Mouse (Mus musculus) thymus, adult 2 months (tissue): ENCODE data around the gene Syce3. TPM values are rescaled to one million over a fixed set of nuclear protein-coding genes. Genes with fewer than 3 reads are reported as not detected.

Experiments
- DNase-seq: peaks from one replicate; pipeline ENCODE4 v3.0.0; 2021
- H3K27ac ChIP-seq: fragments of 200-500 bp; 2 replicates; pipeline ENCODE4 v1.5.1; 2012; ENCODE audit warnings: low read length, control low read depth; ENCODE audit not compliant: control insufficient read depth, insufficient read depth
- H3K27me3 ChIP-seq: fragments of 200-500 bp; 2 replicates; pipeline ENCODE4 v1.6.1; 2012; ENCODE audit warnings: mild to moderate bottlenecking, low read length, moderate library complexity, mixed read lengths; ENCODE audit not compliant: control insufficient read depth, insufficient read depth
- H3K36me3 ChIP-seq: fragments of 200-500 bp; 2 replicates; pipeline ENCODE4 v1.6.1; 2012; ENCODE audit warnings: mild to moderate bottlenecking, low read length, moderate library complexity; ENCODE audit not compliant: control insufficient read depth, insufficient read depth
- H3K4me1 ChIP-seq: fragments of 200-500 bp; replicated peaks from 2 replicates; pipeline ENCODE4 v1.6.1; 2012; ENCODE audit warnings: low read length; ENCODE audit not compliant: control insufficient read depth, insufficient read depth
- H3K4me3 ChIP-seq: fragments of 200-500 bp; 2 replicates; pipeline ENCODE4 v1.5.1; 2012; ENCODE audit warnings: mild to moderate bottlenecking, low read length, control low read depth, moderate library complexity; ENCODE audit not compliant: control insufficient read depth, insufficient read depth
- CTCF ChIP-seq: fragments of 200-500 bp; IDR thresholded peaks from 2 replicates; pipeline ENCODE4 v1.5.1; 2012; ENCODE audit warnings: mild to moderate bottlenecking, control low read depth, low read length, moderate library complexity, borderline replicate concordance; ENCODE audit not compliant: control insufficient read depth, poor library complexity, insufficient read depth; ENCODE audit errors: extremely low read depth
- POLR2A ChIP-seq: fragments of 200-500 bp; IDR thresholded peaks from 2 replicates; pipeline ENCODE4 v1.6.1; 2012; ENCODE audit warnings: mild to moderate bottlenecking, low read length, control low read depth, moderate library complexity; ENCODE audit not compliant: control insufficient read depth, poor library complexity, insufficient read depth; ENCODE audit errors: extremely low read depth
- WGBS: fragments of 180-500 bp; shearing (Covaris S2); methylation state at CpG from one replicate; pipeline ENCODE4 v1.1.7; 2018; 5-methylcytosine and 5-hydroxymethylcytosine counted together
- polyA plus RNA-seq: library from polyadenylated mRNA; depleted of rRNA; stranded (reverse); fragments of >200 nt; gene quantifications from 2 replicates; pipeline ENCODE4 v1.2.3, GENCODE M21; 2012

Gene Syce3
- polyA plus RNA-seq, 1 experiment: not detected

DNA sequence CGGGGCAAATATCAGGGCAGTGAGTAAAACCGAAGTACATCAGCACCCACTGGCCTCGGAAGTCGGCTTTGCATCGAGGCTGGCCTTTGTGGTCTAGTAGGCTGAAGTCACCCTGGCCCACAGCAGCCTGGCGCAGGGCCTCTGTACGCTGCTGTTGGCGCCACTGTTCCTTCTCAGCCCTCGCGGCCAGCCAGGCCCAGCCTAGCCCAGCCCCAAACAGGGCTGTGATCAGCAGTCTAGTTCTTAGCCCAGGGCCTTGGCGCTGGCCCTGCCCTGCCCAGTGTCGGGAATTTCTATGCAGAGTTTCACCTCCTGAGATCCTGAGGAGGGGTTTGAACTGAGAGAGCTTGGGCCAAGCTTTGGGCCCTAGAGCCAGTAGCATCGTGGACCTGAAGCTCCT lies 38.2 kb downstream of the Syce3 start:
- no peak overlapping the region for H3K4me3 ChIP-seq
- no peaks in the 10 kb centered on the region for H3K27me3 ChIP-seq
- H3K4me1 ChIP-seq: peaks cover 8% of the 10 kb centered on the region
- no peak for DNase-seq
- H3K27ac ChIP-seq: no peak overlapping the region
- TF ChIP-seq CTCF: no peak
- no peak for TF ChIP-seq POLR2A
- 83% methylated on average over 13 of the region's 13 CpGs for WGBS
- H3K36me3 ChIP-seq: peaks cover 44% of the 10 kb centered on the region

DNA sequence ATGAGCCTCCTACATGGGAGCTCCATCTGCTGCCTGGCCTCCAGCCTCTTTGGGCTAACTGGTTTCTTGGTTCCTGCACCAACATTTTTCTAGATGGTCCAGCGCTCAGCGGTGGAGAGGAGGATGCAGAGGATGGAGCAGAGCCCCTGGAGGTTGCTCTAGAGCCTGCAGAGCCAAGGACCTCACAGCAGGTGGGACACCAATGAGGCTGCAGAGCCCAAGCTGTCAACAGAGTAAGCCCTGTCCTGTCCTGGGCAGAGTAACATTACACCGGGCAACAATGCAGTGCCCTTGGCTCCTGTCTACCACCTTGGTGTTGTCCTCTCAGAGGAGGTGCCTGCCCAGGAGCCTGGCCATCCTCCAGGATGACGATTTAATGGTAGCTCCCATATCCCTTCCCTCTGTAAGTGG lies 45.2 kb downstream of the Syce3 start:
- Histone ChIP-seq H3K27me3 (no peaks in the 10 kb centered on the region), H3K4me1 (no peaks in the 10 kb centered on the region), H3K36me3 (peaks cover 100% of the 10 kb centered on the region), H3K27ac (no peak overlapping the region), H3K4me3 (no peak overlapping the region)
- 98% methylated on average over 4 of the region's 4 CpGs for WGBS
- TF ChIP-seq POLR2A (no peak), CTCF (no peak)
- no peak for DNase-seq

DNA sequence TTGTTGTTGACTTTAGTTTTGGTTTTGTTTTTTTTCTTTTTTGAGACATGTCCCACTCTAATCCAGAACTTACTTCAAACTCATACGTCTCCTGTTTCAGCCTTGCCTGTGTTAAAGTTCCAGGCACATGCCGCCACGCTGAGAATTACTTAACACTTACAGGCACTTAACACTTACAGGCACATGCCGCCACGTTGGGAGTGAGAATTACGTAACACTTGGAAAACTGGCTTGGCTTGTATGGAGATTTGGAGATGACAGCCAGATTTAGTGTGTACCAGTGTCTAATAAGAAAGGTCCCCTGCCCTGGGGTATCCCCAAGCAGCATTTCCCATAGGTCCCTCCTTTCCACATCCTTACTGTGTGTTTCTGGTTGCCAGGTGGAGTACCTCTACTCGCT lies 47.3 kb downstream of the Syce3 start:
- Histone ChIP-seq H3K4me1 (no peaks in the 10 kb centered on the region), H3K27ac (no peak overlapping the region), H3K4me3 (no peak overlapping the region), H3K27me3 (no peaks in the 10 kb centered on the region), H3K36me3 (peaks cover 82% of the 10 kb centered on the region)
- no peak for DNase-seq
- 96% methylated on average over 7 of the region's 7 CpGs for WGBS
- no peak for TF ChIP-seq CTCF
- TF ChIP-seq POLR2A: no peak

DNA sequence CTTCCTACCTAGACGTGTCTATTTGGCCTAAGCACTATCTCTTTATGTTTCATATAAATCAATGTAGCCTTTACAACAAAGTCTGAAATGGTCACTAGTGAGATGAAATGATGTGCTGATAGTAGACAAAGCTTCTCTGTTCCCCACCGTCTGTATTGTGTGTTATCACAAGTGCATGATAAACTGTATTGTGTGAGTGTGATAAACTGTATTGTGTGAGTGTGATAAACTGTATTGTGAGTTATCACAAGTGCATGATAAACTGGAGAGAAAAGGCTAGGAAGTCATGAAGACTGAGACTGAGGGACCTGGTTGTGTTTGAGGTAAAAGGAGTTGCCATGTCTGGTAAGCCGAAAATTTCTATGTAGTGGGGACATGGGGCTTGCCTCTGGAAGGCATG lies 51.5 kb downstream of the Syce3 start:
- Histone ChIP-seq H3K27me3 (no peaks in the 10 kb centered on the region), H3K27ac (no peak overlapping the region), H3K4me1 (peaks cover 15% of the 10 kb centered on the region), H3K36me3 (peaks cover 39% of the 10 kb centered on the region), H3K4me3 (no peak overlapping the region)
- DNase-seq: no peak
- no peak for TF ChIP-seq CTCF
- TF ChIP-seq POLR2A: no peak
- 93% methylated on average over 3 of the region's 3 CpGs for WGBS

DNA sequence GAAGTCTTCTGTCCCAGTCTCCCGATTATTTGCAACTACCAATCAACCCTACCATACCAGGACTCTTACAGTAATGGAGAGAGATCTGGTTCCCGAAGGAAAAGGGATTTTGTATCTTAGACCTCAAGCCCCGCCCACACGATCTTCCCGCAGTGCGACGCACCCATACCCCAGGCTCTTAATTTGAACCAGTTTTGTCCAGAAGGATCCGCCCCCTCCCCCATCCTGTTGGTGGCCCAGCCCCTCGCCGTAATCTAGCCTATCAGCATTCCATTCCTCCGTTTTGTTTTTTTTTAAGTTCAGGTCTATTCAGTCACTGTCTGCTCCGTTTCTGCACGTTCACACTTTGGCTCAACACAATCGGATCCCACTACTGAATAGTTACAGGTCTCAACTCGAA lies 53.9 kb downstream of the Syce3 start:
- WGBS: under 1% methylated on average over 15 of the region's 15 CpGs
- peak overlapping the region; percentile 75 for H3K4me3 ChIP-seq
- peak; percentile 76 for DNase-seq
- peaks cover 32% of the 10 kb centered on the region for H3K36me3 ChIP-seq
- peaks cover 15% of the 10 kb centered on the region for H3K4me1 ChIP-seq
- TF ChIP-seq CTCF: no peak
- no peak for TF ChIP-seq POLR2A
- H3K27ac ChIP-seq: peak overlapping the region; percentile 68
- H3K27me3 ChIP-seq: no peaks in the 10 kb centered on the region

DNA sequence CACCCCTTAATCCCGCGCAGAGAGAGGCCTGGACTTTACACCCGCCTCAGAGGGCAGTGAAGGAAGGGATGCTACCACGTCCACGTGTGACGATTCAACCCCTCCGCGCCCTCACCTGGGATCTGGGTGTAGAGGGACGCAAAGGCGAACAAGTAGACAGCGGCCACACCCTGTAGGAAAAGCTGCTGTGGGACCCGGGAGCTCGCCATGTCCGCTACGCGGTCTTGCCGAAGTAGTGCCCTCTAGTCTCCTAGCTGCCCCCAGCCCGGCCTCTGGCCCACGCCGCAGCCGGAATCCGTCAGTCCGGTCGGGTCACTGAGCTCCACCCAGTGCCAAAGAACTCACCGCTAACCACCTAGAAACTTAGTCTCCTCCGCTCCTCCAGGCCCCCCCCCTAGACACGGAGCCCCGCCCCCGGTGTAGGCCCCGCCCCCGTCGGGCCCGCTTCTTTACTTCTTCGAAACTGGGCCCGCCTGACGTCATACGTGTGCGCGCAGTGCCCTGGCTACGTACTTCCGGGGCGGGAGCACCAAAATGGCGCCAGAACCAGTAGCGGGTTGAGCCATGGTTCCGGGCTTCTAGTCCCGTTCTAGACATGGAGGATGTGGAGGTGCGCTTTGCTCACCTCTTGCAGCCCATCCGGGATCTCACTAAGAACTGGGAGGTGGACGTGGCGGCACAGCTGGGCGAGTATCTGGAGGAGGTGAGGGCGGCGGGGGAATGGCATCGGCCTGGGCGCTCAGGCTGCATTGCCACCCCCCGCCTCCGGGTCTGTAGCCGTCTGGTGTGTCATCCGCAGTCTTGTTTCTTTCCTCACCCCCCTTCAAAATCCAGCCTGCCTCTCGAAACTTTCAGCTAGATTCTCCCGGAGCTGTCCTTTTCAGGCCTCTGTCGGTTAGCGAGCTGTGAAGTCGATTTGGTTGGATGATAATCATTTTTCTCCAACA lies 54.8 kb downstream of the Syce3 start, which contains the start of the genes Lmf2 and Ncaph2:
Gene Lmf2, minus strand, starts transcription at position 419 of the 947 bp plus-strand sequence.
Gene Ncaph2, plus strand, starts transcription at position 479 of the 947 bp plus-strand sequence.
- Histone ChIP-seq H3K4me3 (peak within 1 kb of the TSS; percentile 86), H3K4me1 (peaks cover 15% of the 10 kb centered on the region), H3K36me3 (peaks cover 28% of the 10 kb centered on the region), H3K27ac (peak within 1 kb of the TSS; percentile 68), H3K27me3 (no peaks in the 10 kb centered on the region)
- peak; percentile 95 for DNase-seq
- under 1% methylated on average over 64 of the region's 64 CpGs for WGBS
- TF ChIP-seq POLR2A (peak; percentile 78; the same call in 1 of the 2 replicates), CTCF (peak; percentile 43; the same call in 1 of the 2 replicates)

DNA sequence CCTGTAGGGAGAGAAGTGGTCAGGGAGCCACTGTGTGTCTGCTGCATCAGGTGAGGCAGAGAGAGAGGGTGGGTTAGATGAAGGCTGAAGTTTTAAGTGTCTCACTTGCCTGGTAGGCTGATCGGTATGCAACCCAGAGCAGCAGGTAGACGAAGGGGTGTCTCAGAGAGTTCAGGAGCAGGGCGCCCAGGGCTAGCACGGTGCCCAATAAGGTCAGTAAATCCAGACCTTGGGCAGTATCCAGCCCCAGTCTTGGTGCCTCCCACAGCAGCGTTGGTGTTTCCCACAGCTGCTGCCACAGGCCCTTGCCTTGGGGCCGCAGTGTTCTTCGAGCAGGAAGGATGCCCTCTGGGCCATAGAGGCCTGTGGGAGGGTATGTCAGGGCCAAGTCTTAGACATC lies 55.8 kb downstream of the Syce3 start:
- H3K4me1 ChIP-seq: peaks cover 15% of the 10 kb centered on the region
- H3K27ac ChIP-seq: no peak overlapping the region
- peaks cover 21% of the 10 kb centered on the region for H3K36me3 ChIP-seq
- H3K27me3 ChIP-seq: no peaks in the 10 kb centered on the region
- no peak for TF ChIP-seq POLR2A
- no peak for TF ChIP-seq CTCF
- no peak for DNase-seq
- H3K4me3 ChIP-seq: peak overlapping the region; percentile 86
- WGBS: 76% methylated on average over 7 of the region's 7 CpGs
